Comparison of ENCODE assay signal across 11 mouse cellular contexts in genomic region chr13:84344711-84345110, GRCm38 (mm10).
DNase-seq lines count a peak whose midpoint lies in the region; ATAC-seq and TF ChIP-seq lines count a peak whose summit lies in the region.
"Had no signal": no experiment of that assay in that cellular context is flagged by ENCODE, and none has a peak within 500 bp of the region (broad histone marks: within the 10 kb centered on the region; RNA-seq: fewer than 3 reads in every experiment).

No protein-coding gene starts in this region.

- WGBS in forebrain, postnatal 0 days, result 6% methylated on average over 7 of the region's 7 CpGs
- WGBS in midbrain, embryonic 13.5 days, result 16% methylated on average over 7 of the region's 7 CpGs

- peak overlapping the region; percentile 95 for H3K9ac ChIP-seq in forebrain, postnatal 0 days
- H3K9ac ChIP-seq in midbrain, embryonic 13.5 days (replicated peaks), result peak overlapping the region; percentile 70
- H3K9ac ChIP-seq: liver, embryonic 15.5 days had no signal

- H3K9me3 ChIP-seq in forebrain, postnatal 0 days (ENCODE audit: low read length), result no peaks in the 10 kb centered on the region
- H3K9me3 ChIP-seq in midbrain, embryonic 13.5 days, result no peaks in the 10 kb centered on the region
- H3K9me3 ChIP-seq: liver, embryonic 15.5 days had no signal

- H3K4me2 ChIP-seq in forebrain, postnatal 0 days (ENCODE audit: low read depth), result peak overlapping the region; percentile 70
- peak overlapping the region; percentile 85 for H3K4me2 ChIP-seq in midbrain, embryonic 13.5 days (replicated peaks)
- H3K4me2 ChIP-seq: liver, embryonic 15.5 days had no signal

- ATAC-seq in forebrain, postnatal 0 days, result no peak
- no peak for ATAC-seq in midbrain, embryonic 13.5 days
- no peak for ATAC-seq in megakaryocyte-erythroid progenitor cell, adult 5-6 weeks (replicated peaks; ENCODE audit: low FRiP score, low TSS enrichment, poor library complexity, severe bottlenecking)
- ATAC-seq: Patski had no signal

- peaks cover 8% of the 10 kb centered on the region for H3K4me1 ChIP-seq in forebrain, postnatal 0 days (ENCODE audit: insufficient read depth)
- H3K4me1 ChIP-seq in midbrain, embryonic 13.5 days (replicated peaks), result peaks cover 45% of the 10 kb centered on the region

- TF ChIP-seq CTCF in forebrain, postnatal 0 days (IDR thresholded peaks at IDR 0.05; ENCODE audit: low read depth), result no peak

- peak; percentile 47 to 51 for DNase-seq in layer of hippocampus, postnatal 10 days (ENCODE audit: low spot score in 2 of 2)
- DNase-seq in layer of hippocampus, adult 8-10 months (ENCODE audit: low spot score in 2 of 2), result no peak
- DNase-seq in cerebellum, postnatal 14 days, result peak; percentile 31 to 71
- DNase-seq in forebrain, postnatal 0 days, result peak; percentile 83
- DNase-seq in kidney, postnatal 10 days, result no peak
- DNase-seq in adrenal gland, postnatal 10 days, result no peak
- DNase-seq: heart, postnatal 4 days had no signal

- peak overlapping the region; percentile 99 for H3K27ac ChIP-seq in forebrain, postnatal 0 days (ENCODE audit: low read depth, low read length)
- H3K27ac ChIP-seq in midbrain, embryonic 13.5 days, result peak overlapping the region; percentile 96
- H3K27ac ChIP-seq: liver, embryonic 15.5 days had no signal

- H3K4me3 ChIP-seq in forebrain, postnatal 0 days (ENCODE audit: low read depth, low read length), result peak overlapping the region; percentile 14; the same call in 1 of the 2 replicates
- peak overlapping the region; percentile 21; the same call in 1 of the 2 replicates for H3K4me3 ChIP-seq in midbrain, embryonic 13.5 days (replicated peaks)
- H3K4me3 ChIP-seq: liver, embryonic 15.5 days had no signal

- no peaks in the 10 kb centered on the region for H3K36me3 ChIP-seq in forebrain, postnatal 0 days (ENCODE audit: insufficient read depth)
- no peaks in the 10 kb centered on the region for H3K36me3 ChIP-seq in midbrain, embryonic 13.5 days
- H3K36me3 ChIP-seq: liver, embryonic 15.5 days had no signal

- no peaks in the 10 kb centered on the region for H3K27me3 ChIP-seq in forebrain, postnatal 0 days (ENCODE audit: insufficient read depth, low read length)
- 0 out of 2 replicates have a peak, but pooled peaks cover 6% of the 10 kb centered on the region for H3K27me3 ChIP-seq in midbrain, embryonic 13.5 days

Comparison
In these comparisons a context has a peak if more than half of its experiments do, and no peak if none do; other contexts are left out.
1. DNase-seq: peak in layer of hippocampus, postnatal 10 days (2 of 2), cerebellum, postnatal 14 days (2 of 2) and forebrain, postnatal 0 days (single experiment); none in layer of hippocampus, adult 8-10 months (0 of 2), kidney, postnatal 10 days (single experiment) and adrenal gland, postnatal 10 days (single experiment).